Mouse (Mus musculus): ENCODE data around the gene Sumf1. TPM values are rescaled to one million over a fixed set of nuclear protein-coding genes. Genes with fewer than 3 reads are reported as not detected.

Sumf1 gene
- polyA plus RNA-seq (2015; fragmentation: Nextera tagmentation; extraction: Ambion mirVana) = 9.5 and 10.5 TPM in 2 replicates

DNA sequence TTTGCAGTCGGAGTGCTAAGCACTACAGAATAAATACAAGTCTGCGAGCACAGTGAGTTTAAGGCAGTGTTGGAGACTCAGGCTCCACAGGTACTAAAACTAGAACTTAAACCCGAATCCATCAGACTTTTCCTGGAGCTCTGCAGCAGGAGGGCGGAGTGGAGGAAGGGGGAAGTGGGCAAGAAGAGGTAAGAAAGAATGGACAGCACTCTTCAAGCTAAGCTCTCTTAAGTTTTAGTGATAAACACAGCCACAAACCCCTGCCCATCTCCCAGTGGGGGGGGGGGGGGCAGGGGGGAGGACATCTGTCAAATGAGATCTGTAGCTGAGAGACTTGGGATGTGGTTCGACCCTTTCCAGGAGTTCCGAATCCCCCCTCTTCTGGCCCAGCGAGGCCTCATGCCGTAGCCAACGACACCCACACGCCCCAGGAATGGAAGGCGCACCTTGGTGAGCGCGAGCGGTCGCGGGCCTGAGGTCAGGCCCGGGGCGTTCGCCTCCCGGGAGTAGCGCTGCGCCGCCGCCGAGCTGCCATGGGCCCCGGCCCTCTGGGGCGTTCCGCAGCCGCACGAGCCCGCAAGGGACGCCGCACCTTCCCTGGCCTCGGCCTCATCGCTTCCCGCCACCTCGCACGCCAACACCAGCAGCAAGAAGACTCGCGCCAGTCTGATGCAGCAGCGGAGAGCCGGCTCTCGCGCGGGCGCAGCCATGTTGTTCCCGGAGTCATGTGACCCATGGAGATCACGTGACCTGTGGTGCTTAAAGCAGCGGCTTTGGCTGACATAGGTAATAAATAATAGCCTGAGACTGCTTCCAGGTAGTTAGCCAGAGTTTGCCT is at the start of gene Sumf1:
Sumf1 (minus strand) TSS at position 736 of the 838 bp plus-strand sequence.
- ATAC-seq = peak; percentile 94
- H3K36me3 ChIP-seq = no peaks in the 10 kb centered on the region
- peak within 1 kb of the TSS; percentile 94 for H3K4me2 ChIP-seq (replicated peaks)
- 5% methylated on average over 49 of the region's 49 CpGs for WGBS
- H3K27me3 ChIP-seq = peaks cover 6% of the 10 kb centered on the region
- H3K9ac ChIP-seq (replicated peaks) = peak within 1 kb of the TSS; percentile 81
- no peaks in the 10 kb centered on the region for H3K9me3 ChIP-seq
- H3K4me3 ChIP-seq (replicated peaks) = peak within 1 kb of the TSS; percentile 88
- 0 out of 2 replicates have a peak within 1 kb of the TSS, but pooled peaks have one; percentile 30 for H3K27ac ChIP-seq
- peaks cover 11% of the 10 kb centered on the region for H3K4me1 ChIP-seq (replicated peaks)

DNA sequence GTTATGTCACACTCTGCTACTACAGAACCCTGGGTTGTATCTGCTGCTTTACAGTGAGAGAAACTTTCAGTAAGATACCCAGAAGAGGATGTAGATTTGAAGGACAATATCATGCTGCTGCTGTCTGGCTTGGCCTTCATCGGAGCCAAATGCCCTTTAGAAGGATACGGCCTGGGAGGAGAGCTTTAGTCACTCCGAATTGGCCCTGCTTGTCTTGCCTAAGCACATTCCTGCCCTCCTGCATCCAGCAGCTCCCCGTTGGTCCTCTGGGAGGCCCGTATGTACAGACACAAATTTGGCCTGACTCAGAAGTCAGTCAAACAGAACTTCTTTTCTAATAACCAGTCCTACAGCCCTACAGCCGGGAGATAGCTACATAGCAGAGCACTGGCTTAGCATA is 49.2 kb upstream of the Sumf1 start:
- Histone ChIP-seq H3K27me3 (no peaks in the 10 kb centered on the region), H3K9me3 (no peaks in the 10 kb centered on the region), H3K27ac (no peak overlapping the region), H3K4me2 (replicated peaks) (no peak overlapping the region), H3K36me3 (no peaks in the 10 kb centered on the region), H3K4me1 (replicated peaks) (peaks cover 18% of the 10 kb centered on the region), H3K4me3 (replicated peaks) (no peak overlapping the region), H3K9ac (replicated peaks) (no peak overlapping the region)
- no peak for ATAC-seq
- 80% methylated on average over 6 of the region's 6 CpGs for WGBS

DNA sequence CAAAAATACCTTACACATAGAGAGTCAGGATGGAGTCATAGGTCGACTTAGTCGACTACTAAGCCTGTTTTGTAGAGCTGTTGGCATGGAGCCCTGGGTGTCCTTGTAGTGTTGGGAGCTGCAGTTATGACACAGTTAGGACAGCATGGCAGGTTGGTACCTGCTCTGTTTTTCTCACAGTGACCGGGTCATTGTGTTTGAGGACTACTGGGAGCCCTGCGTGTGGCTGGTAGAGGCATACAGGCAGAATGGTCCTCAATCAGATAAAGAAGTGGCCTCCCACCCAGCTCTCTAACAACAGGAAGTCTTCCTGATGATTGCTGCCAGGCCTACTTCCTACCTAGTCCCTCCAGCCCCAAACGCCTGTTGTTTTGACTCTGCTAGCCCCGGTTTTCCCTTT is 47.7 kb upstream of the Sumf1 start:
- Histone ChIP-seq H3K27ac (0 out of 2 replicates have a peak overlapping the region, but pooled peaks have one; percentile 19), H3K4me2 (replicated peaks) (no peak overlapping the region), H3K9me3 (no peaks in the 10 kb centered on the region), H3K36me3 (no peaks in the 10 kb centered on the region), H3K4me1 (replicated peaks) (peaks cover 18% of the 10 kb centered on the region), H3K9ac (replicated peaks) (no peak overlapping the region), H3K4me3 (replicated peaks) (no peak overlapping the region), H3K27me3 (no peaks in the 10 kb centered on the region)
- 82% methylated on average over 6 of the region's 6 CpGs for WGBS
- no peak for ATAC-seq

DNA sequence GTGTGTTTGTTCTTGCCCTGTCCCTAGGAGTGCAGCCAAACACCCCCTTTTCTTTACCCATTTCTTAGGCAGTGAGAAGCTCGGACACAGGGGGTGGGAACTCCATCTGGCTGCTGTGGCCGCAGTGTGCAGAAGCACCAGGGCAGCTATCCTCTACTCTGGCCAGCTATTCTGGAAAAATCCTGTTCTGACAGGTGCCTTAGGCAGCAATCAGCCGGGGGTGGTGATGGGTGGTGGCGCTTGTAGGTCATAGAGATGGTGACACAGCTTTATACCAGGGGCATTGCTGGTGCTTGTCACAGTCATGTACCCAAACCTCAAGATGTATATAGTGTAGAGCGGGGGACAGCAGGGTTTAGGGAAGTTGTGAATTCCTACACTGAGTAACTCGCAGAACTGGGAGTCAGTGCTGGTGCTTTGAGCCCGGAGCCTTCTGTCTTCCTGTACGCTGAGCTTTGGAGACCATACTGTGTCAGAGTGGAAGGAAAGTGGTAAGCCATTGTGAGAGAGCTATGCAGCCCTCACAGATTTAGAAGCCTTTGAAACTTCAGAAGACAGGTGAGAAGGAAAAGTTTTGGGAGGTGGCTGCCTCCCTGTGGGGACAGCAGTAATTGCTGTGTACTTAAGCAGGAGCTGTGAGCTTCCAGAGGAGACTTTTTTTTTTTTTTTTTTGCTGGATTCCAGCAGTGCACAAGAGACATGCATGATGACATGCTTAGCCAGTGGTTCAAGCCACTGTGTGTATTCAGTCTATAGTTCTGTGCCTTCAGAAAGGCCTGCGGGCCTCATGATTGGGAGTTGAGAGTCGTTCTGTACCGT is 46.7 kb upstream of the Sumf1 start:
- H3K4me1 ChIP-seq (replicated peaks) = peaks cover 15% of the 10 kb centered on the region
- no peaks in the 10 kb centered on the region for H3K36me3 ChIP-seq
- no peak overlapping the region for H3K4me2 ChIP-seq (replicated peaks)
- ATAC-seq = no peak
- H3K4me3 ChIP-seq (replicated peaks) = no peak overlapping the region
- no peak overlapping the region for H3K27ac ChIP-seq
- H3K9me3 ChIP-seq = no peaks in the 10 kb centered on the region
- no peaks in the 10 kb centered on the region for H3K27me3 ChIP-seq
- no peak overlapping the region for H3K9ac ChIP-seq (replicated peaks)
- WGBS = 85% methylated on average over 11 of the region's 11 CpGs

DNA sequence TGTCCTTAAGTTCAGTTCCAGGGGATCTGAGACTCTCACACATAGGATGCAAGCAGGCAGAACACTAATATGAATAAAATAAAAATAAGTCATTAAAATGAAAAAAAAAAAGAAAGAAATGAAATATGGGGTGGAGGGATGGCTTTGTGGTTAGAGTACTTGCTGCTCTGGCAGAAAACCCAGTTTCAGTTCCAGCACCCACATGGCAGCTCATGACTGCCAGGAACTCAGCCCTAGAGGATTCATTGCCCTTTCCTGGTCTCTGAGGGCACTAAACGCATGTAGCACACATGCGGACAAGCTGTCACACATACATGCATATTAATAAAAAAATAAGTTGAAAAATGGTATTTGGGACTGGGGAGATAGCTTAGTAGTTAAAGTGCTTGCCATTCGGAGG is 45.2 kb upstream of the Sumf1 start:
- no peaks in the 10 kb centered on the region for H3K36me3 ChIP-seq
- WGBS = 93% methylated on average over 3 of the region's 3 CpGs

DNA sequence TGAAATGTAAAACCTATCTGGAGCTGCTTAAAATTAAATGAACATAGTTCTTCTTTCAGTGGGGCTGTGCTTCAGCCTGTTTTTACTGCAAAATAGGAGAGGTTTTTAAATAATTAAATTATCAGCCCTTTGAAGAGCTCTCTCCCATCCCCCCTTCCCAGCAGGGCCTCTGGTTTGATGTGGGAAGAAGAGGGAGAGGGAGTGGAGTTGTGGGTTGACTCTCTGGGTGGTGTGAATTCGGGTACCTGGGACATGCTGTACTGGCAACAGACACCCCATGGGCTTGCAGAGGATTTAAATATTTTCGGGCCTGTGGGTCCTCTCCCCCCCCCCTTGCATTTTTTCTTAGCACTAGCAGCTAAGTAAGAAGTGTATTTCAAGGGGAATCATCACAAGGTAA is 43.2 kb upstream of the Sumf1 start:
- Histone ChIP-seq H3K4me2 (replicated peaks) (no peak overlapping the region), H3K4me3 (replicated peaks) (no peak overlapping the region), H3K9ac (replicated peaks) (no peak overlapping the region), H3K27me3 (no peaks in the 10 kb centered on the region), H3K27ac (no peak overlapping the region), H3K36me3 (no peaks in the 10 kb centered on the region), H3K4me1 (replicated peaks) (no peaks in the 10 kb centered on the region), H3K9me3 (no peaks in the 10 kb centered on the region)
- 13% methylated on average over 2 of the region's 2 CpGs for WGBS
- no peak for ATAC-seq

More for the DNA sequence above, 45.2 kb upstream of the Sumf1 start:
- Histone ChIP-seq H3K9me3 (no peaks in the 10 kb centered on the region), H3K4me2 (replicated peaks) (no peak overlapping the region), H3K27me3 (no peaks in the 10 kb centered on the region), H3K9ac (replicated peaks) (no peak overlapping the region), H3K4me3 (replicated peaks) (no peak overlapping the region), H3K27ac (no peak overlapping the region), H3K4me1 (replicated peaks) (0 out of 2 replicates have a peak, but pooled peaks cover under 1% of the 10 kb centered on the region)
- ATAC-seq = no peak

DNA sequence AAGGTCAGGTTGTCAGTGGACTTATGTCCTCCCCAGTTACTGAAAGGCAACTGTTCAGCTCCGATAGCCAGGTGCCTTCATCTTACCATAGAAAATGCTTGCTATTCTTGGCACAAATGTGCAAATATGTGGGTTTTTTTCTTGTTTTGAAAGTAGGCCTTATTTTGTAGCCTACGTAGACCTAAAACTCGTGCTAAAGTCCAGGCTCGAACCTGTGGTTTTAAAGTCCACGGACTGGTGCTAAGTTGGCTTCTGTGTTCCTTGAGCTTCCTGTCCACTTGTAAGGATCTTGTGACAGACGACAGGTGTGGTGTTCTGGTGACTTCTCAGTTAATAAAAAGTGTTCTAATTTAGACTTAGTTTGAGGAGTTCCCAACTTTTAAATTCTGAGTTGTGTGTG is 42.7 kb upstream of the Sumf1 start:
- Histone ChIP-seq H3K27me3 (no peaks in the 10 kb centered on the region), H3K4me1 (replicated peaks) (no peaks in the 10 kb centered on the region), H3K36me3 (no peaks in the 10 kb centered on the region), H3K27ac (no peak overlapping the region), H3K4me3 (replicated peaks) (no peak overlapping the region), H3K4me2 (replicated peaks) (no peak overlapping the region), H3K9me3 (no peaks in the 10 kb centered on the region), H3K9ac (replicated peaks) (no peak overlapping the region)
- no peak for ATAC-seq
- WGBS = 82% methylated on average over 6 of the region's 6 CpGs

DNA sequence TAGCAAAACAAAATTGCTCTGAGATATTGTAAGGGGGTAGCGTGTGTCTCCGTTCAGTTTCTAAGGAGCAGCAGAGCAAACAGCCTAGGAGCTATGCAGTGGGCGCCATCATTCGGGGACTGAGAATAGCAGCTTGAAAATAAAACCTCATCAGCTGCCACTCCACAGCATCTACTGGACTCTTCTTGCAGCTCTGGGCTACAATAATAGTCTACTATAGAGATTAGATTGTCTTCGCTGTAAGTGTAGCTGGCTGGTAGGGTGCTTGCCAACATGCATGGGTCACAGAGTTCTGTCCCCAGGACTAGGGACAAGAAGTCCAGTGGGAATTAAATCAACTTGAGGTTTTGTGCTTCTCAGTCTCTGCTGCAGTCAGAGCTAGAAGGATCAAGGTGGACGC is 42.1 kb upstream of the Sumf1 start:
- Histone ChIP-seq H3K9ac (replicated peaks) (no peak overlapping the region), H3K36me3 (no peaks in the 10 kb centered on the region), H3K27ac (no peak overlapping the region), H3K9me3 (no peaks in the 10 kb centered on the region), H3K4me3 (replicated peaks) (no peak overlapping the region), H3K27me3 (no peaks in the 10 kb centered on the region), H3K4me1 (replicated peaks) (no peaks in the 10 kb centered on the region), H3K4me2 (replicated peaks) (no peak overlapping the region)
- 92% methylated on average over 6 of the region's 6 CpGs for WGBS
- ATAC-seq = no peak

DNA sequence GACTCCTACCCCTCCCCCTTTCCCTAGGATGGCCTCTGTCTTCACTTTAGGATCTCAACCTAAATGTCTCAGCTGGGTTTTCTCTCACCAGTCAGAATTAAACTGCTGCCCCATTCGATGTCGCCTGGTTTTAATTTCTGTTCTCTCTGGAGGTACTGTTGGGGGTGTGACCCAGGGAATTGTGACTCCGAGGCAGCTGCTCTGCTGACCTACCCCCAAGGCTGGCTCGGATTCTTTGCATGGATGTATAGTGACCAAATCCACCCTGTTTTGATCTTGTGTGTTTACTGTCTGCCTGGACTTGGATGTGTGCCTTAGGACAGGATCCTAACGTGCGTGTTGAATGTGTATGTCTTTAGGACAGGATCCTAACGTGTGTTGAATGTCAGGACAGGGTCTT is 40.8 kb upstream of the Sumf1 start:
- no peak for ATAC-seq
- H3K9me3 ChIP-seq = no peaks in the 10 kb centered on the region
- no peaks in the 10 kb centered on the region for H3K4me1 ChIP-seq (replicated peaks)
- no peak overlapping the region for H3K4me3 ChIP-seq (replicated peaks)
- 77% methylated on average over 7 of the region's 7 CpGs for WGBS
- H3K9ac ChIP-seq (replicated peaks) = no peak overlapping the region
- no peaks in the 10 kb centered on the region for H3K36me3 ChIP-seq
- no peak overlapping the region for H3K27ac ChIP-seq
- H3K4me2 ChIP-seq (replicated peaks) = no peak overlapping the region
- no peaks in the 10 kb centered on the region for H3K27me3 ChIP-seq

DNA sequence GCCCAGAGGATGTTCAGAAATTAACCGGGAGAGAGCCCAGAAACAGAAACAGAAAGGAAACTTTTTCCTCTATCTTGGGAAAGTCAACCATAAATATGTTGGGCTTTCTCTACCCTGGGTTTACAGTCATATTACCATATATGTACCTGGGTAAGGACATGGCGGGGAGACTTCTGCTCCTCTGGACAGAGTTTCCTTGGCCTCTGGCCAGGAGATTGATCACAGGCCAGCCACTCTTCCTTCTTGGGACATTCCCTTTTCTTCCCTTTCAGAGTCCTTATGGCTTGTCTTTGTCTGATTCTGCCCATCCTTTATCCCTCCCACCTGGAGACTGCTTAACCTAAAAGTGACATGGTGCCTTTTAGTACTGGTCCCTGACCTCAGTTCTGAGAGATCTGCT is 39.6 kb upstream of the Sumf1 start:
- H3K27ac ChIP-seq = no peak overlapping the region
- H3K4me1 ChIP-seq (replicated peaks) = no peaks in the 10 kb centered on the region
- no peak overlapping the region for H3K4me3 ChIP-seq (replicated peaks)
- WGBS = 97% methylated on average over 2 of the region's 2 CpGs
- no peak for ATAC-seq
- no peaks in the 10 kb centered on the region for H3K27me3 ChIP-seq
- no peaks in the 10 kb centered on the region for H3K9me3 ChIP-seq
- H3K9ac ChIP-seq (replicated peaks) = no peak overlapping the region
- H3K4me2 ChIP-seq (replicated peaks) = no peak overlapping the region
- no peaks in the 10 kb centered on the region for H3K36me3 ChIP-seq

DNA sequence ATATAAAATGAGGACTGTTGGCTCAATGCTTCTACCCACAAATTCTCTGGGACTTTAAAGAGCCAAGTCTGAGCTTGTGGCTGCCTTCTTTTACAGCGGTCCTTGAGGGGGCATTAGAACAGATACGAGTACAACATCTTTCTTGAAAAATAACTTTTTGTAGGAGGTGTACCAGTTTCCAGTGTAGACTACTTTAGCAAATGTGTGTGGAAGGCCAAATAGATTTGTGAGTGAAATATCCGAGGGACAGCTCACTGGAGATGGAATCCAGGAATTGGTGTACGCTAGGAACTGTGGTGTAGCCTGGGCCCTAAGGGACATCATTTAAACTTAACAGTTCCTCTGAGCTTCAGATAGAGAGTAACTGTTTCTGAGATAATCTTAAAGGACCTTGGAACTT is 39.0 kb upstream of the Sumf1 start:
- no peak for ATAC-seq
- Histone ChIP-seq H3K9me3 (no peaks in the 10 kb centered on the region), H3K36me3 (no peaks in the 10 kb centered on the region), H3K4me1 (replicated peaks) (no peaks in the 10 kb centered on the region), H3K9ac (replicated peaks) (no peak overlapping the region), H3K27me3 (no peaks in the 10 kb centered on the region), H3K27ac (no peak overlapping the region), H3K4me2 (replicated peaks) (no peak overlapping the region), H3K4me3 (replicated peaks) (no peak overlapping the region)
- 93% methylated on average over 4 of the region's 4 CpGs for WGBS

DNA sequence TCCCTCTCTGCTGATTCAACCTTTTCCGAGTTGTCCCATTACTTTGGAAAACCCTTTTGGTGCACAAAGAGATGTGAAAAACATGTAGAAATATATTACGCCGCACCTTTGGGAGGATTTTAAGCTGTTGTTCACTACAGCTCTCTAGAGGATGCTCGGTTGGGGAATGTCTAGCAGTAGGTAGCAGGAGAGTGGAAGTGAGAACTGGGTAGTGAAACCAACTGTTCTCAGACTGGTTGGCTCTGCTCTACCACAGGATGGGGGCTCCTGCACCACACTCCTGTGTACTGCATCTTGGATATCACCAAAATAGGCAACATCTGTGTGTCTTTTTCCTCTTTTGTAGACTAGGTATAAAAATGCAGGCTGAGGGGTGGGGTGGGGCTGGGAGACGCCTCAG is 37.5 kb upstream of the Sumf1 start:
- no peaks in the 10 kb centered on the region for H3K4me1 ChIP-seq (replicated peaks)
- H3K4me3 ChIP-seq (replicated peaks) = no peak overlapping the region
- H3K36me3 ChIP-seq = no peaks in the 10 kb centered on the region
- H3K4me2 ChIP-seq (replicated peaks) = no peak overlapping the region
- WGBS = 90% methylated on average over 5 of the region's 5 CpGs
- no peak overlapping the region for H3K27ac ChIP-seq
- no peak overlapping the region for H3K9ac ChIP-seq (replicated peaks)
- H3K9me3 ChIP-seq = no peaks in the 10 kb centered on the region
- ATAC-seq = no peak
- no peaks in the 10 kb centered on the region for H3K27me3 ChIP-seq

Measured in midbrain, embryonic 13.5 days (tissue).